Mouse (Mus musculus) thymus, postnatal 0 days (tissue): ENCODE data around the gene Gm15080. TPM values are rescaled to one million over a fixed set of nuclear protein-coding genes. Genes with fewer than 3 reads are reported as not detected.
"Not testable (repeated sequence)": the region's sequence is repeated elsewhere in the genome, so short reads cannot be mapped to it uniquely, and the experiment has no call there.

Source experiments
- DNase-seq: peaks from one replicate; pipeline ENCODE4 v3.0.0-alpha.2; 2015; ENCODE audit warnings: low spot score
- polyA plus RNA-seq: library from polyadenylated mRNA; unstranded; fragments of >200 nt; fragmentation: Nextera tagmentation; extraction: Ambion mirVana; gene quantifications from 2 replicates; pipeline ENCODE4 v1.2.1, GENCODE M21; 2015

The Gm15080 gene
- not detected in 2 replicates for polyA plus RNA-seq

DNA sequence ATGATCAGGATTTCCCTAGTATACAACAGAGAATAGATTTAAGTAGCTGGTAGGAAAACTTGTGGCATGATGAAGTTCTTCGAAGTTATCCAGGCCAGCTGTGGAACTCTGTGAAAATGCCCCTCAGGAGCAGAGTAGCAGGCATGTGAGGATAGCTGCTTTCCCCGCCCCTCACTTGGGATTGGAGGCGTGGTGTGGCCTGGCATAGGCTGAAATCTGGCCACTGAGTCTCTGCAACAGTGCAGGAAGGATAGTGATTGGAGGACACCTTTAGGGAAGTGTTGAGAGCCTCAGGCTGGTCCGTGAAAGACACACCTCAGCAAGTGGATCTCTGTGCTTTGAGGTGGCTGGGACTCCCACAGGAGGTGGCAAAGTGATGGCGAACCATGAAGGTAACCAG, at the start of gene Gm15080:
TSS of gene Gm15080 (plus strand) at position 301 of the 400 bp plus-strand sequence.
- DNase-seq, result not testable (repeated sequence)

Other genes with a start within 250 kb of the Gm15080 start
- gene Gm15128, start 227.0 kb upstream of the Gm15080 start, polyA plus RNA-seq, result not detected in 2 replicates
- not detected in 2 replicates for gene Gm15107, start 187.7 kb downstream of the Gm15080 start, polyA plus RNA-seq